Mouse (Mus musculus) olfactory bulb, adult 2 months (tissue): Measurements from ENCODE around the gene Limch1.

Source experiments
- CTCF ChIP-seq: fragments of 200-500 bp; IDR thresholded peaks from 2 replicates; pipeline ENCODE4 v1.5.1; 2012; ENCODE audit warnings: low read depth, mild to moderate bottlenecking, low read length, moderate library complexity; ENCODE audit not compliant: insufficient read depth
- POLR2A ChIP-seq: fragments of 200-500 bp; IDR thresholded peaks from 2 replicates; pipeline ENCODE4 v1.6.1; 2012; ENCODE audit warnings: mild to moderate bottlenecking, low read depth, low read length, moderate library complexity; ENCODE audit not compliant: insufficient read depth

- TF ChIP-seq CTCF (no peak), POLR2A (no peak)
Observed at GRCm38 (mm10) chr5:66701951-66702350, 43.7 kb upstream of the Limch1 start.
